Mouse (Mus musculus) lung, postnatal 25 days (tissue): ENCODE results near the gene Gm16223.

Experiments used
- DNase-seq: peaks from one replicate; pipeline ENCODE4 v3.0.0; 2022; ENCODE audit warnings: low spot score

The Gm16223 gene

GRCm38 (mm10) chr5:42212353-42212752 is 144.6 kb downstream of the Gm16223 start:
- DNase-seq: no peak

GRCm38 (mm10) chr5:42224840-42225239 is 157.1 kb downstream of the Gm16223 start:
- no peak for DNase-seq

GRCm38 (mm10) chr5:42228631-42229030 is 160.9 kb downstream of the Gm16223 start:
- DNase-seq: no peak

- DNase-seq: no peak
These were observed 171.5 kb downstream of the Gm16223 start for GRCm38 (mm10) chr5:42239291-42239690.

- DNase-seq: no peak
These were observed 172.0 kb downstream of the Gm16223 start for GRCm38 (mm10) chr5:42239806-42240205.

GRCm38 (mm10) chr5:42250376-42250775 is 182.6 kb downstream of the Gm16223 start:
- no peak for DNase-seq
